Mouse (Mus musculus): ENCODE results near the gene Tagln2.

DNA sequence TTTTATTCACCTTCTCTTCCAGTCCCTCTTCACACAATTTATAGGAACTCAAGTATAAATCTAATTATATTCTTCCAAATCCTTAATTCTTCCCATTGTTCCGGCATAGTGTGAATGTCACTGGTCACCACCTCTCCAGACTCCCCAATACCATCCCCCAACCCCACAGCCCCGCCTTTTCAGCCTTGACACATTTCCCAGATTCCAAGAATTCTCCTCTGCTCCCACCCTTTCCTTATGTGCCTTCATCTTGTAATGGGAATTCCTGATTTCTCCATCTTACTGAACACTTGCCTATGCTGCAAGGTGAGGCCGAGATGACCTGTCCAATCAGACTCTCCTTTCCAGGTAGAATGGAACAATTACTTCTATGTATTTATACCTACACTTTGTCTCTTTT lies 41.8 kb upstream of the Tagln2 start:
- TF ChIP-seq POLR2AphosphoS5 (IDR thresholded peaks at IDR 0.05; ENCODE audit: insufficient replicate concordance, low read depth, low read length) (no peak), CTCF (IDR thresholded peaks at IDR 0.05; ENCODE audit: low read depth, low read length) (no peak), GATA1 (IDR thresholded peaks at IDR 0.05; ENCODE audit: borderline replicate concordance, low read length) (no peak), TAL1 (conservative IDR thresholded peaks at IDR 0.05; ENCODE audit: low read depth, low read length) (no peak)

All from G1E (cell line).